Mouse (Mus musculus): Measurements from ENCODE around the gene Vcan. TPM values are rescaled to one million over a fixed set of nuclear protein-coding genes. Genes with fewer than 3 reads are reported as not detected.

Gene Vcan
- polyA plus RNA-seq, 1 experiment = 2.7 TPM

DNA sequence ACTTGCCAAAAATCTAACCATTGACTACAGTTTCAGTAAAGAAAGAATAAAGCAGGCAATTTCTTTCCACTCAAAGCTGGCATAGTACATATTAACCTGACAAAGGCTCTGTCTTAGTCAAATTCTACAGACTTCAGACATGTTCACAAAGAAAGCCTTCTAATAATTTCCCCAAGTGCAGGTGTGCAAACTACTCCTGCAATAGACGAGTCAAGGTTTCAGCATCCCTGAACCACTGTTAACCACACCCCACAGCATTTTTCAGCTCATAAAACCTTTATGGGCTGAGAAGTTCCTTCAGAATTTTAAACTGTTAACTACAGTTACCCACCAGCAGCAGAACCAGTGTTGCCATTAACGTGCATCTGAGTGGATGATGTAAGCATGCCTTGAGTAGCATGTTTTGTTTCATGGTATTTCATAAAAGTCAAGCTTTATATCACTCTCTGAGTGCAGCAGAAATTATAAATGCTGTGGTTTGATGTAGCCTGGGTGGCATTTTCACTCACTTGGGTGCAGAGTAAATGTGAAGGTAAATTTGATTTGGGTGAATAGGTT is 42.2 kb downstream of the Vcan start:
- Histone ChIP-seq H3K4me3 (ENCODE audit: control insufficient read depth, insufficient read depth, low read length) (no peak overlapping the region), H3K27me3 (ENCODE audit: control insufficient read depth, insufficient read depth, low read length) (no peaks in the 10 kb centered on the region), H3K36me3 (ENCODE audit: control insufficient read depth, insufficient read depth, low read length) (no peaks in the 10 kb centered on the region), H3K4me1 (replicated peaks; ENCODE audit: control insufficient read depth, insufficient read depth, low read length) (no peaks in the 10 kb centered on the region), H3K27ac (ENCODE audit: control insufficient read depth, insufficient read depth, low read length) (no peak overlapping the region)
- 89% methylated on average over 2 of the region's 2 CpGs for WGBS
- DNase-seq = no peak
- no peak for TF ChIP-seq CTCF (IDR thresholded peaks at IDR 0.05; ENCODE audit: borderline replicate concordance, control insufficient read depth, extremely low read depth, insufficient read depth, low read length, poor library complexity)
- TF ChIP-seq POLR2A (IDR thresholded peaks at IDR 0.05; ENCODE audit: control insufficient read depth, extremely low read depth, insufficient read depth, low read length, poor library complexity) = no peak

GRCm38 (mm10) chr13:89692597-89692996 is 49.7 kb downstream of the Vcan start:
- 98% methylated on average over 1 of the region's 1 CpGs for WGBS
- no peaks in the 10 kb centered on the region for H3K36me3 ChIP-seq (ENCODE audit: control insufficient read depth, insufficient read depth, low read length)
- H3K27me3 ChIP-seq (ENCODE audit: control insufficient read depth, insufficient read depth, low read length) = no peaks in the 10 kb centered on the region
- H3K4me3 ChIP-seq (ENCODE audit: control insufficient read depth, insufficient read depth, low read length) = no peak overlapping the region
- no peaks in the 10 kb centered on the region for H3K4me1 ChIP-seq (replicated peaks; ENCODE audit: control insufficient read depth, insufficient read depth, low read length)
- no peak for TF ChIP-seq POLR2A (IDR thresholded peaks at IDR 0.05; ENCODE audit: control insufficient read depth, extremely low read depth, insufficient read depth, low read length, poor library complexity)
- TF ChIP-seq CTCF (IDR thresholded peaks at IDR 0.05; ENCODE audit: borderline replicate concordance, control insufficient read depth, extremely low read depth, insufficient read depth, low read length, poor library complexity) = no peak
- no peak overlapping the region for H3K27ac ChIP-seq (ENCODE audit: control insufficient read depth, insufficient read depth, low read length)
- no peak for DNase-seq

- WGBS = 94% methylated on average over 3 of the region's 3 CpGs
- Histone ChIP-seq H3K4me1 (replicated peaks; ENCODE audit: control insufficient read depth, insufficient read depth, low read length) (no peaks in the 10 kb centered on the region), H3K27ac (ENCODE audit: control insufficient read depth, insufficient read depth, low read length) (no peak overlapping the region), H3K36me3 (ENCODE audit: control insufficient read depth, insufficient read depth, low read length) (no peaks in the 10 kb centered on the region), H3K27me3 (ENCODE audit: control insufficient read depth, insufficient read depth, low read length) (no peaks in the 10 kb centered on the region), H3K4me3 (ENCODE audit: control insufficient read depth, insufficient read depth, low read length) (no peak overlapping the region)
- no peak for DNase-seq
- no peak for TF ChIP-seq CTCF (IDR thresholded peaks at IDR 0.05; ENCODE audit: borderline replicate concordance, control insufficient read depth, extremely low read depth, insufficient read depth, low read length, poor library complexity)
- no peak for TF ChIP-seq POLR2A (IDR thresholded peaks at IDR 0.05; ENCODE audit: control insufficient read depth, extremely low read depth, insufficient read depth, low read length, poor library complexity)
These were observed 58.8 kb downstream of the Vcan start for GRCm38 (mm10) chr13:89683490-89683889.

DNA sequence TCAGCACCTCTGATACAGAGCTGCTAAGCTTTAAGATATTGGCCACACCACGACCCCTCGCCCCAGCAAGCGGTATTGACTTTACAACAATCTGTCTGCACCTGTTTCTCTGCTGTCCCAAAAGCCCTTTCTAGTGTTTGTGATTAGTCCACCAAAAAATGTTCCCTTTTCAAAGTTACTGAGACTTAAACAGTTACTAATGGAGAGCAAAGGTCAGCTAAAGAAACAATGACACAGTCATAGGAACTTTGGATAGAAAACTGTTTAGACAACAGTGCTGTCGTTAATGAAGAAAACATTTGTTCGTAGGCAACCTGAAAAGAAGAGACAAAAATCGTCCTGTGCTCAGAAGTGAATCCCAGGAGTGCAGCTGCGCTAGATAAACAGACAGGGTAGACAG is 60.1 kb downstream of the Vcan start:
- no peak for TF ChIP-seq POLR2A (IDR thresholded peaks at IDR 0.05; ENCODE audit: control insufficient read depth, extremely low read depth, insufficient read depth, low read length, poor library complexity)
- no peak for TF ChIP-seq CTCF (IDR thresholded peaks at IDR 0.05; ENCODE audit: borderline replicate concordance, control insufficient read depth, extremely low read depth, insufficient read depth, low read length, poor library complexity)
- Histone ChIP-seq H3K4me1 (replicated peaks; ENCODE audit: control insufficient read depth, insufficient read depth, low read length) (no peaks in the 10 kb centered on the region), H3K4me3 (ENCODE audit: control insufficient read depth, insufficient read depth, low read length) (no peak overlapping the region), H3K27ac (ENCODE audit: control insufficient read depth, insufficient read depth, low read length) (no peak overlapping the region), H3K27me3 (ENCODE audit: control insufficient read depth, insufficient read depth, low read length) (no peaks in the 10 kb centered on the region), H3K36me3 (ENCODE audit: control insufficient read depth, insufficient read depth, low read length) (no peaks in the 10 kb centered on the region)
- DNase-seq = no peak
- 97% methylated on average over 7 of the region's 7 CpGs for WGBS

DNA sequence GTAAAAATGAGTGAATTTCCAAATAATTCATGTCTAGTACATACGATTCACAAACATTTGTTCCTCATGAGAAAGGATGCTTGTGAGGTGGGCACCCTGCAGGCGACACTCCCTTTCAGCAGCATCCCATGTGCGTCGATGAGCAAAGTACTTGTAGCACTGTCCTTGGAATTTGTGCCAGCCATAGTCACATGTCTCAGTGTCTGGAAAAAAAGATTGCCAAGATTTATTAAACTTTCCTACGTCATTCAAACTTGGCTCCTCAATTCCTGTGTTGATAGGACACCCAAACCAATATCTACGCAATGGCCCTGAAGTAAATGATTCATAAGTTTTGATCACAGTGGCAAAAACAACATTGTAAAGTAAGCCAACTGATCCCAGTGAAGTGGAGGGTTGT is 62.6 kb downstream of the Vcan start:
- Histone ChIP-seq H3K27ac (ENCODE audit: control insufficient read depth, insufficient read depth, low read length) (no peak overlapping the region), H3K4me1 (replicated peaks; ENCODE audit: control insufficient read depth, insufficient read depth, low read length) (no peaks in the 10 kb centered on the region), H3K27me3 (ENCODE audit: control insufficient read depth, insufficient read depth, low read length) (no peaks in the 10 kb centered on the region), H3K4me3 (ENCODE audit: control insufficient read depth, insufficient read depth, low read length) (no peak overlapping the region), H3K36me3 (ENCODE audit: control insufficient read depth, insufficient read depth, low read length) (no peaks in the 10 kb centered on the region)
- TF ChIP-seq CTCF (IDR thresholded peaks at IDR 0.05; ENCODE audit: borderline replicate concordance, control insufficient read depth, extremely low read depth, insufficient read depth, low read length, poor library complexity) (no peak), POLR2A (IDR thresholded peaks at IDR 0.05; ENCODE audit: control insufficient read depth, extremely low read depth, insufficient read depth, low read length, poor library complexity) (no peak)
- 97% methylated on average over 6 of the region's 6 CpGs for WGBS
- no peak for DNase-seq

DNA sequence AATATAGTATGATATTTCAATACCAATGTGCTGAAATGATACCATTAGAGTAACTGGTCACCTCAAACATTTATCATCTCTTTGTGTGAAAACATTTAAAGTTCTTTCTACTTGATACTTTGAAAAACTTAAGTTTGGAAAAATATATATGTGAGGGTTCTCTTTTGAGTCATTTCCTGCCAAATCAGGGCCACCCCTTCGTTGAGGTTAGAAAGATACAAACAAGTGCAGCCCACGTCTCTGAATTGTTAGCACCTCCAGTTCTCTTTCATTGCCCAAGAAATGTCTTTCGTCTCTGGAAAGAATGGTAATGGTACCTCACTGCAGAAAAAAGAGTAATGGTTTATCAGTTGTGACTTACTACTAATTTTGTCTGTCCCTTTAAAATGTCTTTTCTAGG is 71.8 kb downstream of the Vcan start:
- no peak for DNase-seq
- H3K27me3 ChIP-seq (ENCODE audit: control insufficient read depth, insufficient read depth, low read length) = no peaks in the 10 kb centered on the region
- no peaks in the 10 kb centered on the region for H3K36me3 ChIP-seq (ENCODE audit: control insufficient read depth, insufficient read depth, low read length)
- TF ChIP-seq CTCF (IDR thresholded peaks at IDR 0.05; ENCODE audit: borderline replicate concordance, control insufficient read depth, extremely low read depth, insufficient read depth, low read length, poor library complexity) (no peak), POLR2A (IDR thresholded peaks at IDR 0.05; ENCODE audit: control insufficient read depth, extremely low read depth, insufficient read depth, low read length, poor library complexity) (no peak)
- H3K4me1 ChIP-seq (replicated peaks; ENCODE audit: control insufficient read depth, insufficient read depth, low read length) = no peaks in the 10 kb centered on the region
- H3K4me3 ChIP-seq (ENCODE audit: control insufficient read depth, insufficient read depth, low read length) = no peak overlapping the region
- no peak overlapping the region for H3K27ac ChIP-seq (ENCODE audit: control insufficient read depth, insufficient read depth, low read length)
- WGBS = 46% methylated on average over 3 of the region's 3 CpGs
